Mouse (Mus musculus): ENCODE measurements around the gene 2200002D01Rik. TPM values are rescaled to one million over a fixed set of nuclear protein-coding genes. Genes with fewer than 3 reads are reported as not detected.

Gene 2200002D01Rik
- polyA plus RNA-seq, 1 experiment from 2014 or later = 1.7 TPM

DNA sequence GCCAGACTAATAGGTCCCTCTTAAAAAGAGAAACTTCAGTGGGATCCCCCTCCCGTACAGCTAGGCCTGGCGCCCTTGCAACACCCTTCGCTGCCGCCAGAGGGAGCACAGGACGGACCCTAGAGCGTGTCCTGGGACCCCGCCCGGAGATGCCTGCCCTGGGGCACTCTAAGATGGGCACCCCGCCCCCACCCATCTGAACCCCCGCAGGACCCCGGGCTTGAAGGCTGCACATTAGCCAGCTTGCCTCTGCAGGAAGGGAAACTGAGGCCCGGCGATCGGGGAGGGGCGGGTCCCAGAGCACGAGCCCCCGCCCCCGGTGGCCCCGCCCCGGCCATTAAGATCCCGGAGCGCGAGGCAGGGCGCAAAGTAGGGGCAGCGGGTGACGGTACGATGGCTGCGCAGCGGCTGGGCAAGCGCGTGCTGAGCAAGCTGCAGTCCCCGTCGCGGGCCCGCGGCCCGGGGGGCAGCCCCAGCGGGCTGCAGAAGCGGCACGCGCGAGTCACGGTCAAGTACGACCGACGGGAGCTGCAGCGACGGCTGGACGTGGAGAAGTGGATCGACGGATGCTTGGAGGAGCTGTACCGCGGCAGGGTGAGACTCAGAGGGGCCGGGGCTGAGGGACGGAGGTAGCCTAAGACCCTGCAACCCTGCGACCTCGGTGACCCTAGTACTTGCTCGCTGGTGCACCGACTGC is 40.8 kb upstream of the 2200002D01Rik start, which contains the start of gene Ppp1r14a:
Ppp1r14a (plus strand) TSS at position 367 of the 697 bp plus-strand sequence.
- H3K27me3 ChIP-seq = peaks cover 17% of the 10 kb centered on the region; the same call in 1 of the 2 replicates
- H3K9me3 ChIP-seq = no peaks in the 10 kb centered on the region
- H3K27ac ChIP-seq (replicated peaks) = peak within 1 kb of the TSS; percentile 84
- WGBS = under 1% methylated on average over 45 of the region's 59 CpGs
- H3K4me3 ChIP-seq = peak within 1 kb of the TSS; percentile 48
- ATAC-seq (ENCODE audit: low read depth) = peak; percentile 21; the same call in 1 of the 2 replicates
- H3K36me3 ChIP-seq = no peaks in the 10 kb centered on the region
- H3K4me2 ChIP-seq = peak within 1 kb of the TSS; percentile 79
- H3K9ac ChIP-seq = peak within 1 kb of the TSS; percentile 74
- H3K4me1 ChIP-seq (replicated peaks) = peaks cover 53% of the 10 kb centered on the region

DNA sequence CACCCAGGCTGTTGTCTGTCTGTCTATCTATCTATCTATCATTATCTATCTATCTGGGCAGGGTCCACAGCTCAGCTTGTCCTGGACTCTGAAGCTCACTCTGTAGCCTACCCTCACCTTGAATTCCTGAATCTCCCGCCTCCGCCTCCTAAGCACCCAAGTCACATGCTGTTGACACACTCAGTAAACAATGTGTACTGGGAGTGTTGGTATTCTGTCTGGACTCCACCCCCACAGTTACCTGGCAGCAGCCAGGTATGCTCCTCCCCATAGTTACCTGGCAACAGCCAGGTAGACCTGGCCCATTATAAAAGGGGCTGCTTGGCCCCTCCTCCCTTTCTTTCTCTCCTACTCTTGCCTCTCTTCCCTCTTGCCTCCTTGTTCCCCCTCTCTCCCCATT is 39.8 kb upstream of the 2200002D01Rik start:
- H3K36me3 ChIP-seq = no peaks in the 10 kb centered on the region
- ATAC-seq (ENCODE audit: low read depth) = no peak
- 83% methylated on average over 2 of the region's 2 CpGs for WGBS
- H3K9ac ChIP-seq = no peak overlapping the region
- H3K27me3 ChIP-seq = peaks cover 22% of the 10 kb centered on the region; the same call in 1 of the 2 replicates
- H3K4me1 ChIP-seq (replicated peaks) = peaks cover 43% of the 10 kb centered on the region
- no peak overlapping the region for H3K4me2 ChIP-seq
- no peaks in the 10 kb centered on the region for H3K9me3 ChIP-seq
- no peak overlapping the region for H3K4me3 ChIP-seq
- H3K27ac ChIP-seq (replicated peaks) = no peak overlapping the region

DNA sequence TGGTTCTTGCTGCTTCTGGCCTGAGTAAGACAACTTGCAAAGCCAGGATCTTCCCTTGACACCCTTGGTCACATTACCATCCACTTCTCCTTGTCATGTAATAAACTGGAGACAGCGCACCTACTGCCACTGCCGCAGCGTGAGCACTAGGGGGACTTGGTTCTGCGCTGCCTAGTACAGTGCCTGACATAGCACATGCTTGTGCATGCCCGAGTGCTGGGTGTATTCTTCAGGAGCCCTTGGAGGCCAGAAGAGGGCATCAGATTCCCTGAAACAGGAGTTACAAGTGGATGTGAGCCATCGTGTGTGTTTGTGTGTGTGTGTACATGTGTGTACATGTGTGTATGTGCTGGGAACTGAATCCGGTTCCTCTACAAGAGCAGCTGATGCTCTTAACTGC is 39.2 kb upstream of the 2200002D01Rik start:
- Histone ChIP-seq H3K9me3 (no peaks in the 10 kb centered on the region), H3K27me3 (peaks cover 27% of the 10 kb centered on the region), H3K9ac (no peak overlapping the region), H3K4me2 (no peak overlapping the region), H3K4me1 (replicated peaks) (peaks cover 37% of the 10 kb centered on the region), H3K36me3 (no peaks in the 10 kb centered on the region), H3K27ac (replicated peaks) (no peak overlapping the region), H3K4me3 (no peak overlapping the region)
- WGBS = 84% methylated on average over 7 of the region's 7 CpGs
- ATAC-seq (ENCODE audit: low read depth) = no peak

DNA sequence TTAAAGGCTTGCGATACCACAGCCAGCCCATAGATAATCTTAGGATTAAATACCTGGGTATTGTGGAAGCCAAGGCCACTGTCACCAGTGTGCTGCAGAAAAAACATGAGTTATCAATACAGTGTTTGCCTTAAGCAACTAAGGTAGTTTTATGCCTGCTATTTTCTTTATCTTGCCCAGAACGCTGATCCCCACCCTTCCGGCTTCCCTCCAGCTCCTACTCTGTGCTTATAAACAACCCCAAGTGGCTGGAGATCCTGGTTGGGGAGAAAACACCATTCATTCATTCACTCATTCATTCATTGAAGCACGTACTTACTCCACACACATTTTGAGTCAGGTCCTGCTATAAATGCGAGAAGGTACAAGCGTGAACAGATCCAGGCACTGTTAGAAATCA is 36.3 kb upstream of the 2200002D01Rik start:
- Histone ChIP-seq H3K9ac (no peak overlapping the region), H3K4me1 (replicated peaks) (peaks cover 28% of the 10 kb centered on the region), H3K4me3 (no peak overlapping the region), H3K27me3 (peaks cover 56% of the 10 kb centered on the region), H3K36me3 (no peaks in the 10 kb centered on the region), H3K9me3 (no peaks in the 10 kb centered on the region), H3K27ac (replicated peaks) (no peak overlapping the region), H3K4me2 (no peak overlapping the region)
- no peak for ATAC-seq (ENCODE audit: low read depth)
- WGBS = 94% methylated on average over 6 of the region's 6 CpGs

DNA sequence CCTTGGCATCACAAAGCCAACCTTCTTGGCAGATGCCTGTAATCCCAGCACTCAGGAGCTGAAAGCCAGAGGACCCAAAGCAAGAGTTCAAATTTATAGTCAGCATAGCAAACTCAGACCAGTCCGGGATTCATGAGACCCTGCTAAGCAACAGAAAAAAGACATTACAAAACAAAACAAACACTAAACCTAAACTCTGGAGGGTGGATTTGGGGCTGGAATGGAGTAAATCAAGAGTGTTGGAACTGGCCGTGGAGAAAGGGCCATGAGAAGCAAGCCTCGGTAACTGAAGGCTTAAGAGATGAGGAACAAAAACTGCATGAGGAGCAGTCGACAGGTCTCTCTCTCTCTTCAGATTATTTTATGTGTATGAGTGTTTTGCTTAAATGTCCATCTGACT is 35.6 kb upstream of the 2200002D01Rik start:
- ATAC-seq (ENCODE audit: low read depth) = no peak
- 76% methylated on average over 4 of the region's 4 CpGs for WGBS
- Histone ChIP-seq H3K9me3 (no peaks in the 10 kb centered on the region), H3K4me3 (no peak overlapping the region), H3K4me2 (no peak overlapping the region), H3K4me1 (replicated peaks) (peaks cover 21% of the 10 kb centered on the region), H3K36me3 (no peaks in the 10 kb centered on the region), H3K27ac (replicated peaks) (no peak overlapping the region), H3K9ac (no peak overlapping the region), H3K27me3 (peaks cover 58% of the 10 kb centered on the region)

DNA sequence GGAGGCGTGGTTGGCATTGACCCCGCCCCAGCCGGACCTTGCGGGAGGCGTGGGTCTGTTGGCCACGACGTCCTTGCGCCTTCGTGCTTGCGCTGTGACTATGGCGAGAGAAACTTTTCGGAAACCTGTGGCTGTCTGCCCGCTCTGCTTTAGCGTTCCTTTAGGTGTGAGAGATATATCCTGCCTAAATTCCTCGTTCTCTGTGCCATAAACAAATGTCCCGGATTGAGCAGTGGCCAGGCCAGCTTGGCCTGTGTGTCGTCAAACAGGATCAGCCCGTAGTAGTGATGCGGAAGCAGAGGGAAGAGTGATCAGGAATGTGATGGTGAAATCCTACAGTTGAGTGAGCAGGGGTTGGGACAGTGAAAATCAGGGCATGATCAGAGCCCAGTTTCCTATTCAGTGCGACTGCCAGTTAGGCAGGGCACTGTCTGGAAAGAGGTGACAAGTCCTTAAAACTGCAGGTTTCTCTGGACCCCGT is 33.8 kb upstream of the 2200002D01Rik start:
- ATAC-seq (ENCODE audit: low read depth) = no peak; the same call in 1 of the 2 replicates
- H3K9ac ChIP-seq = peak overlapping the region; percentile 71
- H3K4me2 ChIP-seq = peak overlapping the region; percentile 96
- H3K36me3 ChIP-seq = no peaks in the 10 kb centered on the region
- no peaks in the 10 kb centered on the region for H3K9me3 ChIP-seq
- 10% methylated on average over 21 of the region's 21 CpGs for WGBS
- H3K27ac ChIP-seq (replicated peaks) = no peak overlapping the region
- H3K4me3 ChIP-seq = peak overlapping the region; percentile 56
- peaks cover 17% of the 10 kb centered on the region for H3K4me1 ChIP-seq (replicated peaks)
- peaks cover 50% of the 10 kb centered on the region for H3K27me3 ChIP-seq

DNA sequence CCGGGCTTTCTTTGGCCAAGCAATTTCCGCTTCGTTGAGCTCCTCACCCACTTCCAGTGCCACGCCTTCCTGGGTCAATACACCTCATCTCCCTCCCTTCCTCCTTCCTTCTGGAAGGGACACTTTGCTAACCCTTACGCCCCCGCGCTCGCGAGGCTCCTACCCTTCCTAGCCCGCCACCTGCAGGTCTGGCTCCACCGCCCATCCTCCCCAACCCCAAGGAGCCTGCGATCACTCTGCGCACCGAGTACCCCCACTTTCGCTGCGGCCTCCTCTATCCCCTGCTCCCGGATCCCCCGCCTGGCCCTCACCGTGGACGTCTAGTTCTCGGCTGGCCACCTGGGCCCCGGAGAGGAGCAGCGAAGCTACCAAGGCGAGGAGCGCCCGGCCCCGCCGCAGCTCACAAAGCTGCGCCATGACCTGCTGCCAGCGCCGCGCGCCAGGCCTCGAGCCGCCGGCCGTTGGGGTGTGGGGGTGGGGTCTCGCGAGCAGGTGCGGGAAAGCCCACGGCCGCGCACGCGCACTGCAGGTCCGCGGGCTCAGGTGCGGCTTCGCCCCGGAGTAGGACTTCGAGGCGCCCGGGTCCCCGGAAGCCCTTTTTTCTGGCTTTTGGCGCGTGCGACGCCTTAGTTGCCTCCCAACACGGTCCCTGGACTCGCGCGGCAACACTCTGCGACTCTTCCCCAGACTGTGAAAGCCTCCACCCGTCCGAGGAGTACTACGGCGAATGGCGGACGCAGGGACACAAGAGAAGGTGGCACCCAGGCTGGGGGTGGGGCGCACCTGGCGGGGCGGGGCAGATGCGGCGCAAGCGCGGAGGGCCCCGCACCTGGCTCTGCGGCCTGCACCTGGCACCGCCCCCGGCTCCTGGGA is 33.2 kb upstream of the 2200002D01Rik start, which contains the start of gene Spint2:
Spint2 (minus strand) TSS at position 712 of the 873 bp plus-strand sequence.
- Histone ChIP-seq H3K4me2 (peak within 1 kb of the TSS; percentile 96), H3K4me1 (replicated peaks) (peaks cover 17% of the 10 kb centered on the region), H3K27ac (replicated peaks) (no peak within 1 kb of the TSS), H3K36me3 (no peaks in the 10 kb centered on the region), H3K27me3 (peaks cover 48% of the 10 kb centered on the region), H3K9ac (peak within 1 kb of the TSS; percentile 71), H3K9me3 (no peaks in the 10 kb centered on the region), H3K4me3 (peak within 1 kb of the TSS; percentile 56)
- ATAC-seq (ENCODE audit: low read depth) = peak; percentile 84
- under 1% methylated on average over 79 of the region's 80 CpGs for WGBS

DNA sequence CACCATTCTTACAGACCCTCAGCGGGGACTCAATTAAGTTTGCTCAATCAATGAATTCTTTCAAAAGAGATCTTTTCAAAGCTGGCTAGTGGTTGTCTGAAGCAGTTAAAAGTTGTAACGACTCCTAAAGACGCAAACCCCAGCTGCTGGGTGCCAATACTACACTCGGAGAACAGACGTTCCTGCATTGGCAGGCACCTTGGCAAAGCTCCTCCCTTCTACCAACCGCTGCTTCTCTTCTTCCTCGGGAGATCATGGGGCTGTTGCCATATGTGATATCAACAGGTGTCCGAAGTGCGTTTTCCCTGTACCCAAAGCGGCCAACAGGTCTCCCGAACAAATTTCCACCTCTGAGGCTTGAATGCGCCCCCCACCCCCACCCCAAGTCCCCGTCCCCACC is 32.5 kb upstream of the 2200002D01Rik start:
- H3K27me3 ChIP-seq = peaks cover 48% of the 10 kb centered on the region
- peak overlapping the region; percentile 96 for H3K4me2 ChIP-seq
- no peaks in the 10 kb centered on the region for H3K36me3 ChIP-seq
- H3K4me3 ChIP-seq = peak overlapping the region; percentile 56
- H3K9ac ChIP-seq = peak overlapping the region; percentile 71
- 8% methylated on average over 13 of the region's 13 CpGs for WGBS
- no peak for ATAC-seq (ENCODE audit: low read depth)
- peaks cover 17% of the 10 kb centered on the region for H3K4me1 ChIP-seq (replicated peaks)
- no peak overlapping the region for H3K27ac ChIP-seq (replicated peaks)
- no peaks in the 10 kb centered on the region for H3K9me3 ChIP-seq

DNA sequence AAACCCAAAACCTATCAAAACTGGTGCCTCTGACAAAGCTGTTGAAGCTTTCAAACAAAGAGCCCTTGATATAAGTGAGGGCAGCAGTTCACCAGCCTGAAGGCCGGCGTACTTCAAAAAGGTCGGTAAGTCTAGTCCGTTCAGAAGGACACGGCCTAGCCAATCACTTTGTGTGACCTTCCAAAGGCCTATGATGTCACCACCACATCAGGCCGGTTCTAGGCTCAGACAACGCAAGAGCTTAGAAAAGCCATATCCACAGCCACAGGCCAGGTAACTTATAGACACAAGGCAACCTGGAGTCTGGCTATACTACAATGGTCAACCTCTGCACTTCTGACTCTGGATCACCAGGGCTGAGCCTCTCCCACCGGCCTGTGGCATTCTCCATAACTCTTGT is 31.7 kb upstream of the 2200002D01Rik start:
- Histone ChIP-seq H3K9me3 (no peaks in the 10 kb centered on the region), H3K4me2 (no peak overlapping the region), H3K4me1 (replicated peaks) (peaks cover 17% of the 10 kb centered on the region), H3K4me3 (no peak overlapping the region), H3K27me3 (peaks cover 41% of the 10 kb centered on the region), H3K9ac (no peak overlapping the region), H3K36me3 (no peaks in the 10 kb centered on the region), H3K27ac (replicated peaks) (no peak overlapping the region)
- no peak for ATAC-seq (ENCODE audit: low read depth)
- 87% methylated on average over 8 of the region's 8 CpGs for WGBS

DNA sequence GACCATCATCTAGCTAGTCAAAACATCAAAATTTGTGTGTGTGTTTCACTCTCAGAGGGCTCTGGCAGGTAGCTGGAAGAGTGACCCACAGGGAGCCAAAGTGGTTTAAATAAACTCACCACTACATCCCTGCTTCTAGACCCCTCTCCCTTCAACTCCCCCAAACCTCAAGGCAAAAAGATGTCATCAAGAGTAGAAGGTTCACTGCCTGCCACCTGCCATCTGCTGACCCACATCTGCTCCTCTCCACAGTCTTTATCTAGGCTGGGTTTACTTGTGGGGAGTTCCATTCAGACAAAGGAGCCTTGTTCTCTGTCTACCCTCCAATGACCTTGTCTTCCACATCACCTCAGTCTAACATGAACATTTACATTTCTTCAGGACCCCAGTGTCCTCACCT is 31.0 kb upstream of the 2200002D01Rik start:
- H3K4me1 ChIP-seq (replicated peaks) = peaks cover 17% of the 10 kb centered on the region
- ATAC-seq (ENCODE audit: low read depth) = no peak
- no peaks in the 10 kb centered on the region for H3K36me3 ChIP-seq
- peaks cover 41% of the 10 kb centered on the region for H3K27me3 ChIP-seq
- no peak overlapping the region for H3K9ac ChIP-seq
- H3K9me3 ChIP-seq = no peaks in the 10 kb centered on the region
- no peak overlapping the region for H3K4me3 ChIP-seq
- no peak overlapping the region for H3K4me2 ChIP-seq
- no peak overlapping the region for H3K27ac ChIP-seq (replicated peaks)

DNA sequence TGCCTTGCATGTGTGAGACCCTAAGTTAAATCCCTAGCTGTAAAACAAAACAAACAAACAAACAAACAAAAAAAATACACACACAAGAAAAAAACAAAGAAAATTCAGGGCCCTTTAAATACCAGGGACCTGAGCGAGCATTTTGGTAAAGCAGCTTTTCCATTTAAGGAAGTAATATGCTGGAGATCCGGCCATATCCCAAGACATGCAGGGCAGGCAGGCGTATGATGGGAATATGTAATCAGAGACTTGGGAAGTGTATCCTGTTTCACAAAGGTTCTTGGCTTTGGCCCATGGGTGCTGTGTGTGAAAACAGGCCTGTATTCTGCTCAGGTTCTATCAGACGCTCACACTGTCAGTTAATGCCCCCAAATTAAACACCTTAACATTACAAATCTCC is 29.2 kb upstream of the 2200002D01Rik start:
- H3K27me3 ChIP-seq = peaks cover 31% of the 10 kb centered on the region
- H3K4me2 ChIP-seq = no peak overlapping the region
- peaks cover 17% of the 10 kb centered on the region for H3K4me1 ChIP-seq (replicated peaks)
- H3K4me3 ChIP-seq = no peak overlapping the region
- H3K36me3 ChIP-seq = no peaks in the 10 kb centered on the region
- ATAC-seq (ENCODE audit: low read depth) = no peak
- H3K27ac ChIP-seq (replicated peaks) = no peak overlapping the region
- no peaks in the 10 kb centered on the region for H3K9me3 ChIP-seq
- H3K9ac ChIP-seq = no peak overlapping the region
- WGBS = 94% methylated on average over 4 of the region's 4 CpGs

DNA sequence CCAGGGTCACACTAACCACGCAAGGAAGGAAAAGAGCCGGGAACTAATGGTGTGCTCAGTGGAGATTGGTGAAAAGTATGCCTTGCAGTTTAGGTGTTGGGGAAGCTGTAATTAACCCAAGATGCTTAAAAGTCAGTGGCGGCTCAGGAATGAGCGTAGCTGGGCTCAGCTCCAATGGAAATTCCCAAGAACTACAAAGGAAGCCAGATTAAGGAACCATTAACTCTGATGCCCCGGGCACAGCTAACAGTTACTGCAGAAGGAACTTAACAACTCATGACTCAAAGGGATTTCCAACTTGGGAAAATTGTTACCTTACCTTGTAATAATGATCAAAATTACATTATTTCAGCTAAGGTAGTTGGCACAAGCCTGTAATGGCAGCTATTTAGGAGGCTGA is 28.4 kb upstream of the 2200002D01Rik start:
- Histone ChIP-seq H3K4me1 (replicated peaks) (peaks cover 11% of the 10 kb centered on the region), H3K9ac (no peak overlapping the region), H3K4me3 (no peak overlapping the region), H3K27ac (replicated peaks) (no peak overlapping the region), H3K4me2 (no peak overlapping the region), H3K9me3 (no peaks in the 10 kb centered on the region), H3K27me3 (peaks cover 23% of the 10 kb centered on the region), H3K36me3 (no peaks in the 10 kb centered on the region)
- 78% methylated on average over 5 of the region's 5 CpGs for WGBS
- ATAC-seq (ENCODE audit: low read depth) = no peak

All from neural tube, embryonic 13.5 days (tissue).